Mouse (Mus musculus) megakaryocyte, adult 5-6 weeks (primary cell): ENCODE results near the gene Arid3b. TPM values are rescaled to one million over a fixed set of nuclear protein-coding genes. Genes with fewer than 3 reads are reported as not detected.

Source experiments
- ATAC-seq: 2 replicates; pipeline ENCODE4 v1.8.0; 2016; ENCODE audit warnings: mild to moderate bottlenecking, inconsistent platforms; ENCODE audit not compliant: poor library complexity, severe bottlenecking
- total RNA-seq, 2 experiments: library from RNA; stranded (forward) in 1 of 2; stranded (reverse) in 1 of 2; fragments of 153-499, 151-499 nt in 1 of 2; fragments of 221-1000, 200-1000 nt in 1 of 2; gene quantifications; 2 replicates each; pipeline versions ENCODE4 v1.2.3 to v1.2.4; 2015 to 2017

Gene Arid3b
- total RNA-seq, 2 experiments from 2014 or later: 7.6 to 23.0 TPM

- no peak for ATAC-seq
These were observed 78.1 kb downstream of the Arid3b start for GRCm38 (mm10) chr9:57758528-57758927.

- ATAC-seq: no peak
These were observed 79.0 kb downstream of the Arid3b start for GRCm38 (mm10) chr9:57757578-57757977.

GRCm38 (mm10) chr9:57750901-57751300 is 85.7 kb downstream of the Arid3b start:
- ATAC-seq: no peak

- no peak for ATAC-seq
These were observed 87.8 kb downstream of the Arid3b start for GRCm38 (mm10) chr9:57748831-57749230.

GRCm38 (mm10) chr9:57748137-57748536 is 88.5 kb downstream of the Arid3b start:
- no peak for ATAC-seq

GRCm38 (mm10) chr9:57747067-57747466 is 89.5 kb downstream of the Arid3b start:
- no peak for ATAC-seq

- peak; percentile 82 for ATAC-seq
These were observed 92.0 kb downstream of the Arid3b start for GRCm38 (mm10) chr9:57744462-57745091.

Other genes starting within 250 kb of the Arid3b start
- gene Ulk3, start 247.3 kb downstream of the Arid3b start, total RNA-seq (2015): 8.8 and 10.0 TPM in 2 replicates
- gene Ulk3, start 247.3 kb downstream of the Arid3b start, total RNA-seq (2017): 4.7 and 9.4 TPM in 2 replicates
- gene Cplx3, start 230.5 kb downstream of the Arid3b start, total RNA-seq (2015): not detected in 2 replicates
- gene Cplx3, start 230.5 kb downstream of the Arid3b start, total RNA-seq (2017): not detected in 2 replicates
- gene Lman1l, start 216.0 kb downstream of the Arid3b start, total RNA-seq (2015): not detected in 2 replicates
- gene Lman1l, start 216.0 kb downstream of the Arid3b start, total RNA-seq (2017): not detected in 2 replicates
- 88.6 and 96.7 TPM in 2 replicates for gene Csk, start 183.2 kb downstream of the Arid3b start, total RNA-seq (2015)
- 230 and 282 TPM in 2 replicates for gene Csk, start 183.2 kb downstream of the Arid3b start, total RNA-seq (2017)
- gene Cyp1a2, start 153.1 kb downstream of the Arid3b start, total RNA-seq (2015): not detected in 2 replicates
- gene Cyp1a2, start 153.1 kb downstream of the Arid3b start, total RNA-seq (2017): not detected in 2 replicates
- not detected in 2 replicates for gene Cyp1a1, start 148.9 kb downstream of the Arid3b start, total RNA-seq (2015)
- gene Cyp1a1, start 148.9 kb downstream of the Arid3b start, total RNA-seq (2017): not detected in 2 replicates
- 5.5 and 5.7 TPM in 2 replicates for gene Edc3, start 128.3 kb downstream of the Arid3b start, total RNA-seq (2015)
- gene Edc3, start 128.3 kb downstream of the Arid3b start, total RNA-seq (2017): 3.7 and 4.9 TPM in 2 replicates
- gene Clk3, start 70.9 kb downstream of the Arid3b start, total RNA-seq (2015): 55.8 and 59.7 TPM in 2 replicates
- 60.0 and 91.1 TPM in 2 replicates for gene Clk3, start 70.9 kb downstream of the Arid3b start, total RNA-seq (2017)
- gene Ubl7, start 74.2 kb upstream of the Arid3b start, total RNA-seq (2015): 82.3 and 95.7 TPM in 2 replicates
- gene Ubl7, start 74.2 kb upstream of the Arid3b start, total RNA-seq (2017): 22.8 and 27.7 TPM in 2 replicates
- gene Sema7a, start 103.3 kb upstream of the Arid3b start, total RNA-seq (2015): 1.1 and 1.4 TPM in 2 replicates
- gene Sema7a, start 103.3 kb upstream of the Arid3b start, total RNA-seq (2017): 3.9 and 5.0 TPM in 2 replicates
- gene Cyp11a1, start 169.6 kb upstream of the Arid3b start, total RNA-seq (2015): 9.2 and 10.5 TPM in 2 replicates
- 8.3 and 9.7 TPM in 2 replicates for gene Cyp11a1, start 169.6 kb upstream of the Arid3b start, total RNA-seq (2017)
- gene Stra6, start 227.0 kb upstream of the Arid3b start, total RNA-seq (2015): not detected in 2 replicates
- gene Stra6, start 227.0 kb upstream of the Arid3b start, total RNA-seq (2017): not detected in 2 replicates